Mouse (Mus musculus) urinary bladder, postnatal 36 days (tissue): Measurements from ENCODE around the gene Lrfn4.
"Not testable (repeated sequence)": the region's sequence is repeated elsewhere in the genome, so short reads cannot be mapped to it uniquely, and the experiment has no call there.

Experiments
- DNase-seq, 2 experiments: peaks; one replicate each; pipeline ENCODE4 v3.0.0; 2022; ENCODE audit warnings: low spot score in 2 of 2, mixed read lengths in 1 of 2

Lrfn4 gene

DNA sequence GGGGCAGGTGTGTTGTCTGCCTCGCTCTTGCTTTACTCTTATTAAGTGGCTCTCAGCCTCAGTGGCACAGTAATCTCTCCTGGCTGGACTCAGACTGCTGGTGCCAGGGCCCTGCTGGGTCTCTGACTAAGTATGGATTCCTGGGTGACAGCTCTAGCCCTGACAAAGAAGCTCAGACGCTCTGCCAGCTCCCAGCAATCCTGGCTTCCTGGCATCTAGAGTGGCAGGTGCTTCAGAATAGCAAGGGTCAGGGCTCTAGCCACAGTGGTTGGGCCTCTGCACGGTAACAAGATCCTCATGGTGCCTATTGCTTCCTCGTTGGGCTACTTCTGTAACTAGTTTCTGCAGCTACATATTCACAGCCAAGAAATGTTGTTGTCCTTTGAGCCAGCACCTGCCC lies 5.4 kb downstream of the Lrfn4 start:
- DNase-seq, result no peak

DNA sequence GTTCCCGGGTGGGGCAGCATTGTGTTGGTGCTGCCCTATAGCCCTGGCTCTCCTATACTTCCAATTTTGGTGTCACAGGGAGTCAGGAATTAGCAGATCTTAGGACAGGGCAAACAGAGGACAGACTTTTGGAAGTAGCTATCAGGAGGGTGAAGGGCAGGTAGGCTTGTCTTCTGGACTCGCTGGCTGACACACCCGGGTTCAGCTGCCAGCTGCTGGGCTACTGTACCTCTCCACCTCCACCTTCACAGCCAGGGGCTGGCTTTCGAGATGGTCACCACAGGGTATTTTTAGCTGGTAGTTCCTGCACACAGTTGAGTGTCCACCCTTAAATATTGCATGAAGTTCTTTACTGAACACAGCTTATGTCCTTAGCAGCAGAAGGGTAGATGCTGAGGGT lies 7.0 kb downstream of the Lrfn4 start:
- DNase-seq, result no peak

- DNase-seq, result no peak
These were observed 8.1 kb downstream of the Lrfn4 start for GRCm38 (mm10) chr19:4607406-4607805.

- no peak for DNase-seq
These were observed 9.8 kb downstream of the Lrfn4 start for GRCm38 (mm10) chr19:4605654-4606053.

GRCm38 (mm10) chr19:4603801-4604723 lies 11.4 kb downstream of the Lrfn4 start:
- DNase-seq, result peak in 1 of 2 experiments; percentile 52

- DNase-seq, result no peak
These were observed 13.0 kb downstream of the Lrfn4 start for GRCm38 (mm10) chr19:4602459-4602858.

DNA sequence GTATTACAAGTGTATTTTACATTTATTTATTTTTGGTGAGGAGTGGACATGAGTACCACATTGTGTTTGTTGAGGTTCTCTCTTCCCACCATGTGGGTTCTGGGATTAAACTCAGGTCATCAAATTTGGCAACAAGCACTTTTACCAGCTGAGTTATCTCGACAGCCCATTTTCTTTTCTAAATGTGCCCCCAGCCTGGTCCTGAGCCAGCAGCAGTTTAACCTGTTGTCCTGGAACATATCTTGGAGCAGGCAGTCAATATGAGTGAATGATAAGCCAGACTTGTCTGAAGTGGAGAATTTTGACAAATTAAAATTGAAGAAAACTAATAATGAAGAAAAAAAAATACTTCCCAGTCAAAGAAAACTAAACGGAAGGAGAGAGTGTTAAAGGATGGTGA lies 19.4 kb downstream of the Lrfn4 start:
- no peak for DNase-seq

GRCm38 (mm10) chr19:4593792-4594522 lies 21.5 kb downstream of the Lrfn4 start:
- DNase-seq, result peak in 1 of 2 experiments; percentile 50

DNA sequence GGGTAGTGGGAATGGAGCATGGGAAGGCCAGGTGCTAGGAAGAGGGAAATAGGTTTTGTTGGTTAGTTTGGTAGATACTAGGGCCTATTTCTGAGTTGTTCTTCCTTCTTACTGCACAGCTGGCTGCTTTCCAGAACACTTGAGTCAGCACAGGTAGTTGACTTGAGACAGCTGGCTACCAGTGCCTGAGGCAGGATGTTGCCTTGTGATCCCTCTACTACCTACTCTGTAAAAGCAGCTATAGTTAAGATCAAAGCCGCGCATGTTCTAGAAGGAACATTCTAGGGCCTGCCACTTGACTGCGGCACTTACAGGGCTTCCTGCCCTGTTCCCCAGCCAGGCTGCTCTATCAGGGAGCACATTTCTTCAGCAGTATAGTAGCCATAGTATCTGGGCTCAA lies 25.4 kb downstream of the Lrfn4 start:
- no peak for DNase-seq

DNA sequence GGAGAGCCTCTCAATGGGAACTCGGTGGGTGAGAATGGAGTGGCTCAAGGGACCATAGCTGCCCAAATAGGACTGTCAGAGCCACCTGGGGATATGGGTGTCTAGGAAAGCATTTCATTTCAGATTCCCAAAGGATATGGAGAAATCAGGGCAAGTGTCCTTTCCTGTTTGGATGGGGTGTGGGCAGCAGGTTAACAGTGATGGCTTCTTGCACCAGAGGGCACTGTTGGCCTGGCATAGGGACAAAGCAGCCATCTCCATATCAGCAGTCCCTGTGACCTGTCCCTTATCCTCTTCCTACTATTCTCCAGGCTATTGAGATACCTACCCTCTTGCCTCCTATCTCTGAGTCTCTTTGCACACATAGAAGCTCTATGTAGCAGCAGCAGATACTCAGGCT lies 26.4 kb downstream of the Lrfn4 start:
- no peak for DNase-seq

DNA sequence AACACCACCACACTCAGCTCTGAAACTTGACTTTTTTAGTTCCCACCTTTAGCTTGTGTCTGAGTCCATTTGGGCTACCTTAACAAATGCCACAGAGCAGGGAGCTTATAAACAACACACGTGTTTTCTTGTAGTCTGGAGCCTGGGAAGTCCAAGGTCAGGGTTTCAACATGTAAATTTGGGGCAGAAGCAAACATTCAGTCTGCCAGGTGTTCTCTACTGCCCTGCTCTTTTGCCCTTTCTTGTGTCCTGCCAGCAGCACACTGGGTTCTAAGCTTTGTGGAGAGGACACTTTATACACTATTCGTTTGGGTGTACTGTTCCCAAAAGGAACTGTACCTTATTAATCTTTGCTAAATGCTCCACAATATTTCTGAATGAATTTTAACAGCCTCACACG lies 27.0 kb downstream of the Lrfn4 start:
- DNase-seq, result no peak

DNA sequence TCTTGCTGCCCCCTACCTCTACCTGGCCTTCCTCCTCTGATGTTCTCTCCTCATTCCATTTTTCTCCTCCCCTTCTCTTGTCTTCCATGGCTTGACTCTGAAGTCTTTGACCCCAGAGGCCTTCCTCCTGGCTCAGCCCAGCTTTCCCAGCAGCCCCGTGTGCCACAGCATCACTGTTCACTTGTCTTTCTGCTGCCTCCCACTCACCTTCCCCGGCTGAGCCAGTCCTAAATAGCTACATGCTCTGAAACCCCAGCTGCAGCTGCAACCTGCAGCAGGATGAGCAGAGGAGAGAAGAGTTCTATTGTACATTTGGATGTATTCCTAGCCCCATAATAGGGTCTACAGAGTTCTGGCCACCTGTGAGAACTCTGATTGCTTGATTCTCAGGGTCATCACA lies 28.0 kb downstream of the Lrfn4 start:
- no peak for DNase-seq

GRCm38 (mm10) chr19:4586783-4587182 lies 28.7 kb downstream of the Lrfn4 start:
- not testable (repeated sequence) for DNase-seq

GRCm38 (mm10) chr19:4583856-4584255 lies 31.6 kb downstream of the Lrfn4 start:
- no peak for DNase-seq

DNA sequence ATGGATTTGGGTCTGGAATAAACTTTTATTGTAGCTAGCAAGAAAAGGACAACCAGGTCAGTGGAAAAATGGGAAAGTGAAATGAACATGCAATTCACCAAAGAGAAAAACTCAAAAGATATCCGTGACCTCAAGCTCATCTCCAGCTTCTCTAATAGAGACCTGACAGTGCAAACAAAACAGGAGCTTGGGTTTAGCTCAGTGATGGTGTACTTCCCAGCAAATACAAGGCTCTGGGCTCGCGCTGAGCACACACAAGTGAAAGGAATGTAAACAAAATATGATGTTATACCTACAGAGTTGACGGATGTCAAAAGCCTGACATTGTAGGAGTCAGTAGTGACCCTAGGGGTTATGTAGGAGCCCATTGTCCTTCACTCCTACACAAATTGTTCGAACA lies 36.2 kb downstream of the Lrfn4 start:
- DNase-seq, result no peak

GRCm38 (mm10) chr19:4578799-4579198 lies 36.7 kb downstream of the Lrfn4 start:
- peak in 1 of 2 experiments; percentile 35 for DNase-seq

GRCm38 (mm10) chr19:4573241-4573640 lies 42.2 kb downstream of the Lrfn4 start:
- DNase-seq, result no peak

DNA sequence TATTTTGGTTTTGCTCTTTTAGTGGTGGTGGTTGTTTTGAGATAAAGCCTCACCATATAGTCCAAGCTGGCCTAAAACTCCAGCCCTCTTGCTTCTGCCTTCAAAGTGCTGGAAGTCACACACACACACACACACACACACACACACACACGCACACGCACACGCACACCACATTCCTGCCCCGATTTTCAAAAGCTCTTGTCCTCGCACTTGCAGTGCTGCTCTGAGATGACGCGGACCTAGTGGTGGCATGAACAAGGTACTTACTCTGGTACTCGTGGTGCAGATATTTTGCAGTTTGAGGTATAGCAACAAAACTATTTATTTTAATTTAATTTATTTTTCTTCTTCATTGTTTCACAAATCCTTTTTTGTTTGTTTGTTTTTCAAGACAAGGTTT lies 43.0 kb downstream of the Lrfn4 start:
- DNase-seq, result no peak

DNA sequence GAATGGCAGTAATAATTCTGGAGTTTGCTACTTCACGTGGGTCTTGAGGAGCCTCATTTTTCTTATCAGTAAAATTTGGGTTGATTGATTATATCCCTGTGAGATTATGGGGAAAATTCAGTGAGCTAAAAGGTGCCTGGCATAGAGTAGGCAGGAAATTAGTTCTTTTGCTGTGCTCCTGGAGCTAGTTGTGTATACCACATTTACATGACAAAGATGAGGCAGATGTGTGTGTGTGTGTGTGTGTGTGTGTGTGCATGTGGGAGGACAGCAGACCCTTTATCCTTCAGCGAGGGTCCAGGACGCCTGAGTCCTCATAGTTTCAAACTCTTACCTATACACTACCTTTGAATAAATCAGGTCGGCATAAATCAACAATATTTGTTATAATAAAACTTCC lies 43.4 kb downstream of the Lrfn4 start:
- no peak for DNase-seq

GRCm38 (mm10) chr19:4571658-4572057 lies 43.8 kb downstream of the Lrfn4 start:
- no peak for DNase-seq

DNA sequence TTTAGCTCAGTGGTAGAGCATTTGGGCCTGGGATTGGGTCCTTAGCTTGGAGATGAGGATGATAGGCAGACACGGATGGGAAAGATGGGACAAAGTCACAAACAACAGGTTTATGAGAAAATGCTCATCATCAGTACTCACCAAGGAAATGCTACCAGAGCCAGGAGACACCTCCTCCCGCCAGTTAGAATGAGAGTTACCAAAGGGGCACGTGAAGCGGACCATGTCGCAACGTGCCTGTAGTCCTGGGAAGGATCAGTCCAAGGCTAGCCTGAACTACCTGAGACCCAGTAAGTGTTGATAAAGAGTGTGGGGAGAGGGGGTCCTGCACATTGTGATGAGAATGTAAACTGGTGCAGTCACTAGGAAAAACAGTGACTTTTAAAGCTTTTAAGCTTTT lies 44.7 kb downstream of the Lrfn4 start:
- DNase-seq, result no peak

- DNase-seq, result no peak
These were observed 45.2 kb downstream of the Lrfn4 start for GRCm38 (mm10) chr19:4570237-4570613.
